Mouse (Mus musculus) midbrain, embryonic 10.5 days (tissue): Measurements from ENCODE around the gene Kctd12b. TPM values are rescaled to one million over a fixed set of nuclear protein-coding genes. Genes with fewer than 3 reads are reported as not detected.
"Not testable (repeated sequence)": the region's sequence is repeated elsewhere in the genome, so short reads cannot be mapped to it uniquely, and the experiment has no call there.

Experiments
- DNase-seq: peaks from one replicate; pipeline ENCODE4 v3.0.0-alpha.2; 2017; ENCODE audit warnings: low spot score
- H3K27ac ChIP-seq: fragments of 300-500 bp; sonication (generic); replicated peaks from 2 replicates; pipeline ENCODE4 v1.5.1; 2016; ENCODE audit warnings: mild to moderate bottlenecking
- H3K27me3 ChIP-seq: fragments of 300-500 bp; sonication (generic); 2 replicates; pipeline ENCODE4 v1.6.1; 2016; ENCODE audit warnings: low read depth, mild to moderate bottlenecking; ENCODE audit not compliant: poor library complexity, severe bottlenecking
- H3K36me3 ChIP-seq: fragments of 300-500 bp; sonication (generic); 2 replicates; pipeline ENCODE4 v1.6.1; 2016; ENCODE audit warnings: mild to moderate bottlenecking, moderate library complexity
- H3K4me1 ChIP-seq: fragments of 300-500 bp; sonication (generic); 2 replicates; pipeline ENCODE4 v1.6.1; 2016
- H3K4me3 ChIP-seq: fragments of 300-500 bp; sonication (generic); 2 replicates; pipeline ENCODE4 v1.5.1; 2016; ENCODE audit warnings: mild to moderate bottlenecking, moderate library complexity
- H3K9me3 ChIP-seq: fragments of 300-500 bp; sonication (generic); replicated peaks from 2 replicates; pipeline ENCODE4 v1.6.1; 2016; ENCODE audit warnings: mild to moderate bottlenecking
- WGBS: fragments of 180-500 bp; shearing (Covaris S2); methylation state at CpG from one replicate; pipeline ENCODE4 v1.1.7; 2016; 5-methylcytosine and 5-hydroxymethylcytosine counted together
- polyA plus RNA-seq: library from polyadenylated mRNA; unstranded; fragments of >200 nt; fragmentation: Nextera tagmentation; extraction: Ambion mirVana; gene quantifications from 2 replicates; pipeline ENCODE4 v1.2.1, GENCODE M21; 2016

Gene Kctd12b
- 4.7 and 4.8 TPM in 2 replicates for polyA plus RNA-seq

DNA sequence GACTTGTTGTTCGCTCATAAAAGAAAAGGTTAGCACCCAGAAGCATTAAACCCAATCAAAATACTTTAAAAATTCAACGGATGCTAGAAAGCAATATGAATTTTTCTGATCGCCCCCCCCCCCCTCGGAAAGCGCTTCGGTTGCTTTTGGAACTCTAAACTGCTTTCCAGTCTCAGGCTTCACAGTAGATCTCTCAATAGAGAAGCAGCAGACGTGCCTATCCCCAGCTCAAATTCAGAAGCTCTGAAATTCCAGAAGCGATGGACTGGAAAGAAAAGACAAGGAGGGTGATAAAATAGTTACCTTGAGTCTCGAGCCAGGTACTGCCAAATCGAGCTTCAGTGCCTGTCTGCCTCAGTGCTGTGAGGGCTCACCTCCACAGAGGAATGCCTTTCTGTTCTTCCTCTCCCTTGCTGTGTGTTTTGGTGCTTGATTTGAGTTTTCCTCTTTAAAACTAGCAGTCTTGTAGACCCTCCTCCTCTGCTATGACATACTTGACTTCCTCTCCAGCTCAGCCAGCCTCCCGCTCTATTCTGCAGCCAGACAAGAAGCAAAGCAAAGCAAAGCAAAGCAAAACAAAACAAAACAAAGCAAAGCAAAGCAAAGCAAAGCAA lies at the start of gene Kctd12b:
Gene Kctd12b, minus strand, starts transcription at position 610 of the 614 bp plus-strand sequence.
- Histone ChIP-seq H3K4me3 (peak within 1 kb of the TSS; percentile 47), H3K27ac (peak within 1 kb of the TSS; percentile 79), H3K4me1 (peaks cover 18% of the 10 kb centered on the region), H3K36me3 (no peaks in the 10 kb centered on the region), H3K9me3 (no peaks in the 10 kb centered on the region), H3K27me3 (peaks cover 17% of the 10 kb centered on the region; the same call in 1 of the 2 replicates)
- WGBS = 24% methylated on average over 11 of the region's 11 CpGs
- peak; percentile 20 for DNase-seq

- Histone ChIP-seq H3K36me3 (peaks cover 3% of the 10 kb centered on the region; the same call in 1 of the 2 replicates), H3K4me1 (no peaks in the 10 kb centered on the region), H3K9me3 (no peaks in the 10 kb centered on the region), H3K27ac (no peak overlapping the region), H3K4me3 (no peak overlapping the region), H3K27me3 (no peaks in the 10 kb centered on the region)
- DNase-seq = no peak
- WGBS = 89% methylated on average over 3 of the region's 3 CpGs
Measured at GRCm38 (mm10) chrX:153742493-153742892, 46.3 kb upstream of the Kctd12b start.

DNA sequence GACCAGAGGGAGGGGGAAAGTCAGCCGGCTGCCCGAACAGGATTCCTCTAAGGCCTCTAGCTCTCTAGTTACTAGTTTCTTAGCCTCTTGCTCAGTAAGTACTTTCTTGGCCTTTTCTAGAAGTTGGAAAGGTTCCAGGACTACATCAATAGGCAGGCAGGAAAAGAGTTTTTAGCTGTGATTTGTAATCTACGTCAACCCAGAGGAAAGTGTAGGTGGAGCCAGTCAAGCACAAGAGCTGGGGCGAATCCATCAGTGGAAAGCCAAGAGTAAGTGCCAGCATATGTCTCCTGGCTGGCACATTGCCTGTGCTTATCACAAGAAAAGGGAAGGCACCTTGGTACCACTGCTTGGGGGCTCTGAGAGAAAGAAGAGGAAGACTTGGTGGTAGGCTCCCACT lies 39.5 kb upstream of the Kctd12b start:
- Histone ChIP-seq H3K36me3 (peaks cover 40% of the 10 kb centered on the region), H3K27me3 (0 out of 2 replicates have a peak, but pooled peaks cover 6% of the 10 kb centered on the region), H3K27ac (no peak overlapping the region), H3K4me3 (no peak overlapping the region), H3K9me3 (no peaks in the 10 kb centered on the region), H3K4me1 (no peaks in the 10 kb centered on the region)
- no peak for DNase-seq
- WGBS = 86% methylated on average over 4 of the region's 4 CpGs

DNA sequence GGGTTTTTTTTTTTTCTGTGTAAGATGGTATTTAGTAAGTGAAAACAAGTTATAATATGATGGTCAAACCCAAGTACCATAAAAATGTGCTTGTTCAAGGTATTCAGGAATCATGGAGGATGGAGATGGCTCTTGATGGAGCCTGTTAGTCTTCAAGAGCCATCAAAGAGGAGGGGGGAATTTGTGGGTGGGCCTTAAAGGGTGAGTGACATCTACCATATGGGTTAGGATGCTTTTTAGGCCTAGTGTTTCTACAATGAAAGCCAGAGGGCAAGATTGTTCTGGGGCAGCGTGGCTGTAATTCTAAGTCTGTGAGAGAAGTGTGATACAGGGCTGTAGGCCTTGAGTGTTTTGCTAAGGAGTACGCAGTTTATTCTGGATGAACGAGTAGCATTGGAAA lies 28.2 kb upstream of the Kctd12b start:
- Histone ChIP-seq H3K4me3 (peak overlapping the region; percentile 61), H3K36me3 (peaks cover 13% of the 10 kb centered on the region), H3K27ac (peak overlapping the region; percentile 89), H3K4me1 (peaks cover 8% of the 10 kb centered on the region; the same call in 1 of the 2 replicates), H3K27me3 (0 out of 2 replicates have a peak, but pooled peaks cover 6% of the 10 kb centered on the region), H3K9me3 (no peaks in the 10 kb centered on the region)
- DNase-seq = peak; percentile 22
- 34% methylated on average over 3 of the region's 3 CpGs for WGBS

DNA sequence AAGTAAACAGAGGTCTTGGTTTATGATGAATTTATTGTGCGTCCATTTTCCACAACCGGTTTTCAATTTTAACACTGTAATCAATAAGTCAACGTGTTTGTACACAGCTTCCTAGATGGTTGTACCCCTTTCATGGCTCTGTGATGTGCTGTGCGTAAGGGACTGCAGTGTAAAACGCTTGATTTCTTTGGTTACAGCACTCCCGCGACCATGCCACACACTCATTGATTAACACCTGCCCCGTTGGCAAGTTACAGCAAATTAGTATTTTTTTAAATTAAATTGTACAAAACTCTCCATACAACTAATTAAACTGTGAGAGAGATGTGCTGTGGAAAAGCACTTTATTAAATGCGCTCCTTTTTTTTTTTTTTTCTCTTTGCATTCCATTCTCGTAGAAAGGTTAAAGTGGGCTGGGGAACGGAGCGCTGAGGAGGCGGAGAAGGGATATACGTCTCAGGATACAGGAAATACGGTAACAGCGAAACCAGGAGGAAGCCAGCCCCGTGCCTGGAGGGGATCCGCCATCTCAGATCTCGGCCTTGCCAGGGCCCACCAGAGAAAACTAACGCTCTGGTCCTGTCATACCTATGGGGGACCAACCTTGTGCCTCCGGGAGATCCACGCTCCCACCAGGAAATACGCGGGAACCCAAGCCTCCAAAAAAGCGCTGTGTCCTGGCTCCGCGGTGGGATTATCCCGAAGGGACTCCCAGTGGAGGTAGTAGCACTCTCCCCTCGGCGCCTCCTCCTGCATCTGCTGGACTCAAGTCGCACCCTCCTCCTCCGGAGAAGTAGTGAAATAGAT lies 27.1 kb upstream of the Kctd12b start, which contains the start of gene Nbdy:
Gene Nbdy, plus strand, starts transcription at position 481 of the 807 bp plus-strand sequence.
- Histone ChIP-seq H3K27me3 (0 out of 2 replicates have a peak, but pooled peaks cover 6% of the 10 kb centered on the region), H3K36me3 (peaks cover 9% of the 10 kb centered on the region; the same call in 1 of the 2 replicates), H3K27ac (peak within 1 kb of the TSS; percentile 89), H3K9me3 (no peaks in the 10 kb centered on the region), H3K4me3 (peak within 1 kb of the TSS; percentile 61), H3K4me1 (peaks cover 8% of the 10 kb centered on the region; the same call in 1 of the 2 replicates)
- peak; percentile 68 for DNase-seq
- 16% methylated on average over 32 of the region's 32 CpGs for WGBS

DNA sequence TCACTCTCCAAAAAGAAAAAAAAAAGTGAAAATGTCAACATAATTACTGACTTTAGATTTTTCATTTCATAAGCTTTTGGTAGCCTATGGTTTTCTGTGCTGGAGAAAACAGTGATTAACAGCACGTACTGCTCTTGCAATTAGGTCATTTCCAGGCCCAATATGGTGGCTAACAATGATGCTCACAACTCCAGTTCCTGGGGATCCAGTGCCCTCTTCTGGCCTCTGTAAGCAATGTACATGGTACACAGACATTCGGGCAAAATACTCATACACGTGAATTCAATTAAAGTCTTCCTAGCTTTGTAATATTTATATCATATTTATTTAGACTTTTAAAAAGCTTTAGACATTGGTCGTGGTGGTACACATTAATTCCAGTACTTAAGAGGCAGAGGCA lies 23.4 kb upstream of the Kctd12b start:
- no peaks in the 10 kb centered on the region for H3K4me1 ChIP-seq
- peak; percentile 13 for DNase-seq
- WGBS = 36% methylated on average over 4 of the region's 4 CpGs
- H3K4me3 ChIP-seq = no peak overlapping the region
- H3K36me3 ChIP-seq = no peaks in the 10 kb centered on the region
- no peak overlapping the region for H3K27ac ChIP-seq
- H3K27me3 ChIP-seq = peaks cover 6% of the 10 kb centered on the region
- no peaks in the 10 kb centered on the region for H3K9me3 ChIP-seq

- Histone ChIP-seq H3K4me3 (no peak overlapping the region), H3K27ac (no peak overlapping the region), H3K36me3 (no peaks in the 10 kb centered on the region), H3K27me3 (peaks cover 12% of the 10 kb centered on the region), H3K4me1 (no peaks in the 10 kb centered on the region), H3K9me3 (no peaks in the 10 kb centered on the region)
- 89% methylated on average over 2 of the region's 2 CpGs for WGBS
- DNase-seq = no peak
Measured at GRCm38 (mm10) chrX:153716716-153717115, 20.5 kb upstream of the Kctd12b start.

DNA sequence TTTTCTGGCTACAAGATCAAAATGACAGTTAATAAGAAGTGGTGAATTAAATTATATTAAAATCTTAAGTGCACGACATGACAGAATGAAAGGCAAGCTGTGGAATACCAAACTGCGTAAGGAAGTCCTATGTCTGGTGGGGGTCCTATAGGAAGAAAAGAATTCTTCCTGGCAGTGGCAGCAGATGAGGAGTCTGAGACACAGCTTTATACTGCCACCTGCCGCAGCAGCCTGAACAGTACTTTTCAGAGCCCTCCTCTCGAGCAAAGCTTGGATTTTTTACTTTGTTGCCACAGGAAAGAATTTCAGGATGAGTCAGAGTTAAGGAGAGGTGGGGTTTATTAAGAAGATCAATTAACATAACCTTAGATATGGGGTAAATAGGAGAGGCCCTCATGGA lies 11.5 kb upstream of the Kctd12b start:
- H3K4me1 ChIP-seq = no peaks in the 10 kb centered on the region
- no peaks in the 10 kb centered on the region for H3K9me3 ChIP-seq
- no peaks in the 10 kb centered on the region for H3K36me3 ChIP-seq
- H3K4me3 ChIP-seq = no peak overlapping the region
- H3K27ac ChIP-seq = no peak overlapping the region
- H3K27me3 ChIP-seq = peaks cover 19% of the 10 kb centered on the region; the same call in 1 of the 2 replicates
- DNase-seq = no peak
- WGBS = 27% methylated on average over 4 of the region's 4 CpGs

- DNase-seq = no peak
- WGBS = 87% methylated on average over 3 of the region's 3 CpGs
- Histone ChIP-seq H3K36me3 (no peaks in the 10 kb centered on the region), H3K27ac (no peak overlapping the region), H3K9me3 (no peaks in the 10 kb centered on the region), H3K4me1 (peaks cover 6% of the 10 kb centered on the region), H3K4me3 (no peak overlapping the region), H3K27me3 (peaks cover 7% of the 10 kb centered on the region; the same call in 1 of the 2 replicates)
Measured at GRCm38 (mm10) chrX:153700463-153700862, 4.3 kb upstream of the Kctd12b start.

- not testable (repeated sequence) for H3K4me1 ChIP-seq, H3K36me3 ChIP-seq, DNase-seq, H3K9me3 ChIP-seq, H3K27me3 ChIP-seq, H3K27ac ChIP-seq, H3K4me3 ChIP-seq
- WGBS = 50% methylated on average over 2 of the region's 2 CpGs
Measured at GRCm38 (mm10) chrX:153668233-153668632, 28.0 kb downstream of the Kctd12b start.

DNA sequence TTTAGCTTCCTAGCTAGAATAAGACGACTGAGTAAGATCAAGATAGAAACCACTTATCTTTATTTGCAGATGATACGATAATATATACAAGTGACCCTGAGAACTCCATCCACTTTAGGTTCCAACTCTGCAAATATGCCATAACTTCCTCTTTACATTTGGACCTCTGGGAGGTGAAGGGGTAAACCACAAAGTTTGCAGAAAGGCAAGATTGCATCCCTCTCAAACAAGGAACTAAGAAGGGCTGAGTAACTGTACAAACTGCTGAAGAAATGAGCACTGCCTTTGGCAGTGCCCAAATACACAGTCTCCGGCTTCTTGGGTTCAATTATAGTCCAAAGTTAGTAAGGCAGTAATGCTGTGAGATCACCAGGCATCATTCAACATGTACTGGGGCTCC lies 31.3 kb downstream of the Kctd12b start:
- no peak for DNase-seq
- Histone ChIP-seq H3K9me3 (no peaks in the 10 kb centered on the region), H3K4me3 (no peak overlapping the region), H3K36me3 (no peaks in the 10 kb centered on the region), H3K27me3 (peaks cover 8% of the 10 kb centered on the region; the same call in 1 of the 2 replicates), H3K4me1 (no peaks in the 10 kb centered on the region), H3K27ac (no peak overlapping the region)
- 87% methylated on average over 3 of the region's 3 CpGs for WGBS

DNA sequence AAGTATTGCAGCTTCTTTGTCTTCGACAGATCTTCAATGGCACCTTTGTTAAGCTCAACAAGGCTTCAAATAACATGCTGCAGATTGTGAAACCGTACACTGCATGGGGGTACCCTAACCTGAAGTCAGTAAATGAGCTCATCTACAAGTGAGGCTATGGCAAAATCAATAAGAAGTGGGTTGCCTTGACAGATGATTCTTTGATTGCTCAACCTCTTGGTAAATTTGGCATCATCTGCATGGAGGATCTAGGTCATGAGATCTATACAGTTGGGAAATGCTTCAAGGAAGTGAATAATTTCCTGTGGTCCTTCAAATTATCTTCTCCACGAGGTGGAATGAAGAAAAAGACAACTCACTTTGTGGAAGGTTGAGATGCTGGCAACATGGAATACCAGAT lies 39.2 kb downstream of the Kctd12b start:
- H3K4me1 ChIP-seq = no peaks in the 10 kb centered on the region
- peaks cover 7% of the 10 kb centered on the region for H3K27me3 ChIP-seq
- H3K4me3 ChIP-seq = no peak overlapping the region
- no peak overlapping the region for H3K27ac ChIP-seq
- no peak for DNase-seq
- no peaks in the 10 kb centered on the region for H3K9me3 ChIP-seq
- H3K36me3 ChIP-seq = no peaks in the 10 kb centered on the region
- 75% methylated on average over 3 of the region's 3 CpGs for WGBS

DNA sequence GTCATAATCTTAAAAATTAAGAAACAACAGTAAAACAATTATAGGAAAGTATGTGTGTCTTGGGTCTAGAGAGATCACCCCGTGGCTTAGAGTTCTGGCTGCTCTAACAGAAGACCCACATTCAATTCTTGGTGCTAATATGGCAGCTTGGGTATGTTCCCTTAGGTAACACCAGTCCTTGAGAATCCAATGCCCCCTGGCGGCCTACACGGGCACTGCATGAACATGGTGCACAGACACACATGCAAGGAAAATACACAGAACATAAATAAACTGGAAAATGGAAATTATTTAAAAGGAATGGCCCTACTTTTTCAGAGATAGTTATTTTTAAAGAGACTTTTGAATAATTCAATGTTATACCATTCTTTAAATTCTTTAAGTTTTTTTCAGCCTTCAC lies 55.6 kb downstream of the Kctd12b start:
- Histone ChIP-seq H3K4me3 (no peak overlapping the region), H3K36me3 (no peaks in the 10 kb centered on the region)
- WGBS = 73% methylated on average over 3 of the region's 3 CpGs

More for the DNA sequence above, 55.6 kb downstream of the Kctd12b start:
- Histone ChIP-seq H3K27ac (no peak overlapping the region), H3K4me1 (no peaks in the 10 kb centered on the region), H3K9me3 (no peaks in the 10 kb centered on the region), H3K27me3 (no peaks in the 10 kb centered on the region)
- DNase-seq = no peak
